Mouse (Mus musculus) limb, embryonic 12.5 days (tissue): ENCODE results near the gene Pcgf5. TPM values are rescaled to one million over a fixed set of nuclear protein-coding genes. Genes with fewer than 3 reads are reported as not detected.

Source experiments
- ATAC-seq: fragments of 200-750 bp; cut with Nextera tagmentation; 2 replicates; pipeline ENCODE4 v1.8.0; 2017; ENCODE audit warnings: low read depth, moderate TSS enrichment; ENCODE audit not compliant: insufficient number of reproducible peaks, insufficient read depth, low FRiP score, low TSS enrichment
- H3K27ac ChIP-seq: fragments of 300-500 bp; sonication (generic); 2 replicates; pipeline ENCODE4 v1.5.1; 2016; ENCODE audit warnings: mild to moderate bottlenecking, moderate library complexity
- H3K27me3 ChIP-seq: fragments of 300-500 bp; sonication (generic); 2 replicates; pipeline ENCODE4 v1.6.1; 2016; ENCODE audit warnings: mild to moderate bottlenecking, moderate library complexity
- H3K36me3 ChIP-seq: fragments of 300-500 bp; sonication (generic); 2 replicates; pipeline ENCODE4 v1.6.1; 2016; ENCODE audit warnings: mild to moderate bottlenecking, moderate library complexity
- H3K4me1 ChIP-seq: fragments of 300-500 bp; sonication (generic); replicated peaks from 2 replicates; pipeline ENCODE4 v1.6.1; 2016
- H3K4me2 ChIP-seq: fragments of 300-500 bp; sonication (generic); 2 replicates; pipeline ENCODE4 v1.6.1; 2016; ENCODE audit warnings: mild to moderate bottlenecking, moderate library complexity
- H3K4me3 ChIP-seq: fragments of 300-500 bp; sonication (generic); replicated peaks from 2 replicates; pipeline ENCODE4 v1.5.1; 2016; ENCODE audit warnings: mild to moderate bottlenecking
- H3K9ac ChIP-seq: fragments of 300-500 bp; sonication (generic); replicated peaks from 2 replicates; pipeline ENCODE4 v1.6.1; 2016; ENCODE audit warnings: mild to moderate bottlenecking, moderate library complexity
- H3K9me3 ChIP-seq: fragments of 300-500 bp; sonication (generic); 2 replicates; pipeline ENCODE4 v1.6.1; 2016; ENCODE audit warnings: mild to moderate bottlenecking, moderate library complexity
- WGBS: fragments of 180-500 bp; shearing (Covaris S2); methylation state at CpG from one replicate; pipeline ENCODE4 v1.1.7; 2016; 5-methylcytosine and 5-hydroxymethylcytosine counted together
- polyA plus RNA-seq: library from polyadenylated mRNA; unstranded; fragments of >200 nt; fragmentation: Nextera tagmentation; extraction: Ambion mirVana; gene quantifications from 2 replicates; pipeline ENCODE4 v1.2.1, GENCODE M21; 2016

The Pcgf5 gene
- polyA plus RNA-seq, 1 experiment from 2014 or later = 5.6 TPM

GRCm38 (mm10) chr19:36495555-36495954 lies 147.4 kb downstream of the Pcgf5 start:
- Histone ChIP-seq H3K27ac (no peak overlapping the region), H3K4me3 (no peak overlapping the region), H3K36me3 (no peaks in the 10 kb centered on the region), H3K9ac (no peak overlapping the region), H3K4me1 (no peaks in the 10 kb centered on the region), H3K27me3 (no peaks in the 10 kb centered on the region), H3K9me3 (no peaks in the 10 kb centered on the region), H3K4me2 (no peak overlapping the region)
- no peak for ATAC-seq
- 56% methylated on average over 3 of the region's 3 CpGs for WGBS

DNA sequence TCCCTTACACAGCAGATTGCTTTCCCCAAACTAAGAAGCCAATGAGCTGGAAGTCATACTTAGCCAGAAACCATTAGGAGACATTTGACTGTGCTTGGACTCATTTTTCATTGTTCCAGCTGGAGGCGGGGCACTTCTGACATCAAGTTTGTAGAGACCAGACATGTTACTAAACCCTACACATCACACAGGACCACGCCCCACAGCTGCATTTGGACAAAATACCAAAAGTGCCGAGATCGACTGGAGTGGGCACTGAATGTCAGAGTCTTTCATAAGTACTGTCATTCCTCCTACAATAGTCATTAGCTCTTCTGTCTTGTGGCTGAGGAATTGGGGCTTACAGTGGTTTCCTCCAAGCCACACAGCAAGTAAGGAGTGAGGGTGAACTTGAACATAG lies 148.4 kb downstream of the Pcgf5 start:
- Histone ChIP-seq H3K4me1 (no peaks in the 10 kb centered on the region), H3K27me3 (no peaks in the 10 kb centered on the region), H3K9ac (no peak overlapping the region), H3K36me3 (no peaks in the 10 kb centered on the region), H3K4me2 (no peak overlapping the region), H3K27ac (no peak overlapping the region), H3K4me3 (no peak overlapping the region), H3K9me3 (no peaks in the 10 kb centered on the region)
- ATAC-seq = no peak
- 85% methylated on average over 4 of the region's 4 CpGs for WGBS

- no peak for ATAC-seq
Measured at GRCm38 (mm10) chr19:36497067-36497466, 149.0 kb downstream of the Pcgf5 start.

DNA sequence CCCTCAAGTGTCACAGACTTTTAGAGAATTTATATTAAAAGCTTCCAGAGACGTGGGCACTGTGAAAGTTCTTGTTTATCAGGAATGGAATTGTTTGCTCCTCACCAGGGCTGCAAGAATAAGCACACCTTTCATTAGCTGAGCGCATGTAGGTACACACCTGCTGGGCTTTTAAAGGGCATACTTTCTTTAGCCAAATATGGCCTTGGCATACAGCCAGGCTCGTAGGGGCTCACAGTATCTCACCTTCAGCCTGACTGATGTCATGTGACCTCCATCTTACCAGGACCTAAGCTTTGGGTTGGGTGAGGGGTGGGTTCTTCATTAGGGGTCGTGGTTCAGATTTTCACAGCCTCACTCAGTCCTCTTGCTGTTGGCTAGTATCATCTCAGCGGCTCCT lies 149.6 kb downstream of the Pcgf5 start:
- no peak for ATAC-seq
- WGBS = 66% methylated on average over 5 of the region's 5 CpGs
- Histone ChIP-seq H3K9ac (no peak overlapping the region), H3K27ac (no peak overlapping the region), H3K9me3 (no peaks in the 10 kb centered on the region), H3K4me3 (no peak overlapping the region), H3K4me1 (no peaks in the 10 kb centered on the region), H3K27me3 (no peaks in the 10 kb centered on the region), H3K36me3 (no peaks in the 10 kb centered on the region), H3K4me2 (no peak overlapping the region)

More at GRCm38 (mm10) chr19:36497067-36497466, 149.0 kb downstream of the Pcgf5 start:
- Histone ChIP-seq H3K4me1 (no peaks in the 10 kb centered on the region), H3K9ac (no peak overlapping the region), H3K4me2 (no peak overlapping the region), H3K36me3 (no peaks in the 10 kb centered on the region), H3K9me3 (no peaks in the 10 kb centered on the region), H3K4me3 (no peak overlapping the region), H3K27ac (no peak overlapping the region), H3K27me3 (no peaks in the 10 kb centered on the region)
- WGBS = 78% methylated on average over 4 of the region's 4 CpGs

DNA sequence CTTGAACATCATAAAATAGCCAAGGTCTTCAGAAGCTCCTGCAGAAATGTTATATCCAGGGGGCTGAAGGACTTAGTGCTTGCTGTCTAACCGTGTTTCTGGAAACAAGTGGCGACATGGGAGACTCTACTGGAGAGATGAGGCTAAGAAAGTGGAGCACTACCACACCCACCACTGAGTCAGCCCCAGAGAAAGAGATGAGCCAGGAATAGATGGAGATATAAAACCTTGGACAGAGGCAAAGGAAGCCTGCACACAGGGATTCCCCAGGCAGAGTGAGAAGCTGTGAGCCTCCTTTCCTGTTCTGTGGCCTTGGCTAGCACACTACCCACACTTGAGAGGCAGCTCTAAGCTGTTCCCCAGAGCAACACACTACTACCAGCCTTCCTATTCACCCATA lies 156.6 kb downstream of the Pcgf5 start:
- H3K9ac ChIP-seq = no peak overlapping the region
- no peak overlapping the region for H3K4me2 ChIP-seq
- H3K27ac ChIP-seq = no peak overlapping the region
- 84% methylated on average over 2 of the region's 2 CpGs for WGBS
- H3K4me1 ChIP-seq = no peaks in the 10 kb centered on the region
- no peaks in the 10 kb centered on the region for H3K9me3 ChIP-seq
- ATAC-seq = no peak
- H3K36me3 ChIP-seq = no peaks in the 10 kb centered on the region
- no peak overlapping the region for H3K4me3 ChIP-seq
- H3K27me3 ChIP-seq = no peaks in the 10 kb centered on the region

Other genes with a start within 250 kb of the Pcgf5 start
- 0.61 and 0.90 TPM in 2 replicates for gene Ankrd1, start 228.2 kb upstream of the Pcgf5 start, polyA plus RNA-seq
- gene Hectd2, start 206.3 kb downstream of the Pcgf5 start, polyA plus RNA-seq = 1.9 and 2.3 TPM in 2 replicates